Mouse (Mus musculus) bone marrow, adult 2 months (tissue): ENCODE data around the gene Pdzph1.

ENCODE experiments used
- CTCF ChIP-seq: fragments of 200-500 bp; IDR thresholded peaks from 2 replicates; pipeline ENCODE4 v1.5.1; 2011; ENCODE audit warnings: low read length, control low read depth; ENCODE audit not compliant: control insufficient read depth, insufficient read depth
- POLR2A ChIP-seq: fragments of 200-500 bp; IDR thresholded peaks from 2 replicates; pipeline ENCODE4 v1.6.1; 2011; ENCODE audit warnings: low read depth, mild to moderate bottlenecking, control low read depth, low read length, borderline replicate concordance; ENCODE audit not compliant: control insufficient read depth

DNA sequence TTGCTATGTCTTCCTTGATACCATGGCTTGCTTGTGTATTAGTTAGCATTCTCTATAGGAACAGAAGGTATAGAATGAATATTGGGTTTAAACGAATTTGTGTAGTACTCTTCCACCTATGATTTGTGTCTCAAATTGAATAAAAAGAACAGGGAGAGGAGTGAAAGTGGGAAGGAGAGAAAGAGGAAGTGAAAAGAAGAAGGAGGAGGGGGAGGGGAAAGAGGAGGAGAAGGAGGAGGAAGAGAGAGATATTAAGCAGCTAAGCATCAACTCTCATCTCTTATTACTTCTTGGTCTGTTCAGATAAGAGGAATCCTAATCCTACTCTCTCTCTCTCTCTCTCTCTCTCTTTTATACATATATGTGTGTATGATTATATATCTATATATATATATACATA lies 52.6 kb downstream of the Pdzph1 start:
- TF ChIP-seq POLR2A = no peak
- no peak for TF ChIP-seq CTCF
